Mouse (Mus musculus) stomach, postnatal 0 days (tissue): ENCODE measurements around the gene Gm9958. TPM values are rescaled to one million over a fixed set of nuclear protein-coding genes. Genes with fewer than 3 reads are reported as not detected.
A peak's percentile ranks its signal among the peaks of the same experiment; 100 is the strongest.

Source experiments
- ATAC-seq: fragments of 200-750 bp; cut with Nextera tagmentation; 2 replicates; pipeline ENCODE4 v1.8.0; 2017; ENCODE audit not compliant: low FRiP score, low TSS enrichment
- DNase-seq: peaks from one replicate; pipeline ENCODE4 v3.0.0-alpha.2; 2016; ENCODE audit warnings: low spot score
- H3K27ac ChIP-seq: fragments of 300-500 bp; sonication (generic); replicated peaks from 2 replicates; pipeline ENCODE4 v1.5.1; 2014; ENCODE audit warnings: mild to moderate bottlenecking, control low read depth
- H3K27me3 ChIP-seq: fragments of 300-500 bp; sonication (generic); 2 replicates; pipeline ENCODE4 v1.6.1; 2014; ENCODE audit warnings: low read length; ENCODE audit not compliant: control insufficient read depth, insufficient read depth
- H3K36me3 ChIP-seq: fragments of 300-500 bp; sonication (generic); 2 replicates; pipeline ENCODE4 v1.6.1; 2014; ENCODE audit warnings: low read length, mixed read lengths; ENCODE audit not compliant: control insufficient read depth, insufficient read depth
- H3K4me1 ChIP-seq: fragments of 300-500 bp; sonication (generic); replicated peaks from 2 replicates; pipeline ENCODE4 v1.6.1; 2014; ENCODE audit warnings: antibody characterized with exemption; ENCODE audit not compliant: control insufficient read depth, insufficient read depth
- H3K4me2 ChIP-seq: fragments of 300-500 bp; sonication (generic); replicated peaks from 2 replicates; pipeline ENCODE4 v1.6.1; 2014; ENCODE audit warnings: low read depth, mild to moderate bottlenecking, control low read depth, moderate library complexity
- H3K4me3 ChIP-seq: fragments of 300-500 bp; sonication (generic); 2 replicates; pipeline ENCODE4 v1.5.1; 2014; ENCODE audit warnings: low read depth, low read length, control low read depth
- H3K9ac ChIP-seq: fragments of 300-500 bp; sonication (generic); 2 replicates; pipeline ENCODE4 v1.6.1; 2014; ENCODE audit warnings: mild to moderate bottlenecking, low read length, control low read depth, mixed read lengths
- H3K9me3 ChIP-seq: fragments of 300-500 bp; sonication (generic); 2 replicates; pipeline ENCODE4 v1.6.1; 2016; ENCODE audit warnings: low read length; ENCODE audit not compliant: control insufficient read depth
- CTCF ChIP-seq: IDR thresholded peaks from 2 replicates; pipeline ENCODE4 v1.5.1; 2016; ENCODE audit warnings: antibody characterized with exemption, low read depth, mild to moderate bottlenecking, moderate library complexity
- EP300 ChIP-seq: optimal IDR thresholded peaks from 2 replicates; pipeline ENCODE3; 2016; ENCODE audit warnings: antibody characterized with exemption
- WGBS: fragments of 180-500 bp; shearing (Covaris S2); extraction: QIAGEN DNeasy Blood & Tissue Kit; methylation state at CpG from one replicate; pipeline ENCODE4 v1.1.7; 2014; 5-methylcytosine and 5-hydroxymethylcytosine counted together
- polyA plus RNA-seq: library from polyadenylated mRNA; unstranded; fragments of >200 nt; fragmentation: Nextera tagmentation; extraction: Ambion mirVana; gene quantifications from 2 replicates; pipeline ENCODE4 v1.2.1, GENCODE M21; 2015

Gene Gm9958
- polyA plus RNA-seq, 1 experiment from 2014 or later: 4.1 TPM

DNA sequence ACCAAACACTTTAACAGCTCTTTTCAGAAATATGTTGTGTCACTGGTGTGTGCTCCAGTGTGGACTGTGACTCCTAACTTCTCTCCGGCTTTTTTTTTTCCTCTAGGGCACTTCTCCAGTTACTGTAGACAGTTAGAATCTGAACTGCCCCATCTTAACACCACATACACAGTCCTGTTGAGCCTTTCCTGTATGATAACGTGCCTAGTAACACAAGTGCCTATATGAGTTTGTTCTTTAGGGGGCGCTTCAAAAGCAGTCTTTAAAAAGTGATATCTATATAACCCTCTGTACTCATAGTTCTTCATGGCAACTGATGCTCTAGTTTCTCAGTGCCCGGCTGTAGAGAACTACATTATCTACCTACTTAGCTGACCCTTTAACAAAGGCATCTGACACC lies 27.3 kb downstream of the Gm9958 start:
- H3K36me3 ChIP-seq: no peaks in the 10 kb centered on the region
- TF ChIP-seq CTCF: peak; percentile 10; the same call in 1 of the 2 replicates
- no peak for TF ChIP-seq EP300
- ATAC-seq (no peak), DNase-seq (no peak)
- no peak overlapping the region for H3K9ac ChIP-seq
- no peak overlapping the region for H3K4me3 ChIP-seq
- 69% methylated on average over 4 of the region's 4 CpGs for WGBS
- H3K4me1 ChIP-seq: no peaks in the 10 kb centered on the region
- H3K4me2 ChIP-seq: no peak overlapping the region
- H3K27ac ChIP-seq: no peak overlapping the region
- no peaks in the 10 kb centered on the region for H3K27me3 ChIP-seq
- no peaks in the 10 kb centered on the region for H3K9me3 ChIP-seq

DNA sequence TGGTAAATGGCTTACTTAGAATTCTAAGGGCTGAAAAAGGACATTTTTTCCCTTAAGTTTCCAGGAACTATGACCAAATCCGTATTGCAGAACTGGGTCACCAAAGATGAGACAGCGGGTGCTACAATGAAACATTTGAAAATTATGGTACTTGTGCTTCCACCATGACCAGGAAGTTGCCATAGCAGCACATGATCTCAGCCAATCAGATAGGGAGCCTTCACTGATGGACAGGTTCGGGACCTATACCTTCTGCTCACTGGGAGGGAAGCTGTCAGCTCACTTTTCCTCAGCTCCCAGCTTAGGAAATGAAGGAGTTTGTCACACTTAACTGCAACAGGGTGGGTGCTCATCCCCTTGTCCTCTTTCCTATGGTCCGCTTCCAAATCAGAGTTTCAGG lies 29.8 kb downstream of the Gm9958 start:
- H3K4me2 ChIP-seq: no peak overlapping the region
- H3K9ac ChIP-seq: no peak overlapping the region
- H3K4me3 ChIP-seq: no peak overlapping the region
- no peaks in the 10 kb centered on the region for H3K36me3 ChIP-seq
- no peak for DNase-seq
- WGBS: 84% methylated on average over 4 of the region's 4 CpGs
- H3K27ac ChIP-seq: no peak overlapping the region
- no peaks in the 10 kb centered on the region for H3K4me1 ChIP-seq
- no peak for TF ChIP-seq CTCF
- TF ChIP-seq EP300: no peak
- no peak for ATAC-seq
- H3K9me3 ChIP-seq: no peaks in the 10 kb centered on the region
- H3K27me3 ChIP-seq: no peaks in the 10 kb centered on the region

DNA sequence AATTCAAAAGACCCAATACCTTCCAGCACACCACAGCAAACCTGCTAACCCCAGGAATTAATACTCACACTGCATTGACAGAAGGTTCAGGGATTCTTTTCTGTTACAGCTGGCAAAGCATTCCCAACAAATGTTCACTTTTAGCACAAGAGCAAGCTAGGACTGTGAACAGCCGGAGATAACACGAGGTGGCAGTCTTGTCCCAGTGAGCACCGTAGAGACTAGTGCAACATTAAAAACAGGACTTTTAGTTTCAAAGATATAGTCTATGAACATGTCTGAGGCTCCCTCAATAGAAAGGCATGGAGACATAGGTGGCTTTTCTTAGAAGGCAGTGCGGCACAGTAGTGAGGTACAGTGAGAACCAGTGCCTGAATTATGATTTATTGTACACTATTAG lies 38.2 kb downstream of the Gm9958 start:
- Histone ChIP-seq H3K4me1 (no peaks in the 10 kb centered on the region), H3K9ac (no peak overlapping the region), H3K9me3 (no peaks in the 10 kb centered on the region), H3K27me3 (no peaks in the 10 kb centered on the region), H3K4me2 (no peak overlapping the region), H3K27ac (no peak overlapping the region), H3K36me3 (no peaks in the 10 kb centered on the region), H3K4me3 (no peak overlapping the region)
- no peak for TF ChIP-seq EP300
- TF ChIP-seq CTCF: peak; percentile 82
- 66% methylated on average over 4 of the region's 4 CpGs for WGBS
- peak; percentile 36 for DNase-seq
- ATAC-seq: no peak; the same call in 1 of the 2 replicates

DNA sequence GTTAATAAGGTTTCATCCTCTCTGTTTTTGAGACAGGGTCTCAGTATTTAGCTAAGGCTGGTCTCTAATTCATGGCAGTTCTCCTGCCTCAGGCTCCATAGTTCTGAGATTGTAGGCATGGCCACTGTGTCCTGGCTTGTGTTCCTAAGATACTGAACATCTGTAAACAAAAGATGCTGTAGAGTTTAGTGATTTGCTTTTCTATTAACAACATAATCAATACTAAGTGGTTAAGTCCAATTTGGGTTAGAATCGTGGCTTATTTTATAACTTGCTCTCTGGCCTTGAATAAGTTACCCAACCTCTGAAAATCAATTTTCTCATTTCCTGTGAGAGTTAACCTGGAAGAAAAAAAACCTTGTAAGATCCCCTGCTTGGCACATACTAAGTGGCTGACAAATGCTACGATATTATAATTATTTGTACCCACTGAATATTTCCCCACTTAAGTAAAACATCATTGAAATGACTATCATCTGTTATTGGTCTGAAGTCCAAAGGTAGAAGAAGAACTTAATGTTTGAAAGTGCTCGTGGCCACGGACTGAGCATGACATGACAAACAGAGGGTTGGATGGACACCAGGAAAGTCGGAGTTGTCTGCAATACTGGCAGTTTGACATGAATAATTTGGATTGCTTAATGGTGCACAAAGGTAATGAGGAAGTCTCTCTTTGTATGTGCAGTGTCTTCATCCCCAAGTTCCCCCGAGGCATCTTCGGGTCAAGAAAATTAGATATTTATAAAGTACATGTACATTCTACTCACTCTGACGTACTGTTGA lies 47.3 kb downstream of the Gm9958 start:
- ATAC-seq: no peak
- Histone ChIP-seq H3K36me3 (no peaks in the 10 kb centered on the region), H3K27ac (no peak overlapping the region), H3K27me3 (no peaks in the 10 kb centered on the region), H3K4me3 (no peak overlapping the region), H3K4me2 (no peak overlapping the region), H3K4me1 (no peaks in the 10 kb centered on the region), H3K9ac (no peak overlapping the region), H3K9me3 (no peaks in the 10 kb centered on the region)
- TF ChIP-seq EP300 (no peak), CTCF (no peak)
- WGBS: 59% methylated on average over 8 of the region's 8 CpGs
- no peak for DNase-seq

DNA sequence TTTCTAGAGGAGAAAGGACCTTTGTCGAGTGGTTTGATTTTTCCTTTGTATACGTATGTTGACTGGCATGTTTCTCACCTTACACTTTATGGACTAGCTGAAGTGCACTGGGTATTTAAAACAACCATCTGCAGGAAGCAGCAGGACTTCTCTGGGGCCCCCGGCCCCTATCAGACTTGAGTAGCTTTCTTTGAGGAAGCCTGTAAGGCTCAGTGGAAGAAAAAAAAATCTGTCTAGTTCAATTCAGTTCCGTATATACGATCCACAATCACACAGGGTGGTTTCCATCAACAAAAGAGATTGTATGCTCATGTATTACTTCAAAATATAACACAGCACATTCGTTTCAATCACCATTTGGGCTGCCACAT lies 47.9 kb downstream of the Gm9958 start:
- H3K36me3 ChIP-seq: no peaks in the 10 kb centered on the region
- no peaks in the 10 kb centered on the region for H3K9me3 ChIP-seq
- no peak overlapping the region for H3K27ac ChIP-seq
- no peak overlapping the region for H3K9ac ChIP-seq
- no peaks in the 10 kb centered on the region for H3K27me3 ChIP-seq
- H3K4me3 ChIP-seq: no peak overlapping the region
- 19% methylated on average over 6 of the region's 6 CpGs for WGBS
- no peak overlapping the region for H3K4me2 ChIP-seq
- DNase-seq (no peak), ATAC-seq (no peak)
- H3K4me1 ChIP-seq: no peaks in the 10 kb centered on the region
- TF ChIP-seq CTCF: no peak
- no peak for TF ChIP-seq EP300

Other genes starting within 250 kb of the Gm9958 start
- 20.9 and 24.0 TPM in 2 replicates for gene Cox18, start 143.2 kb upstream of the Gm9958 start, polyA plus RNA-seq
- 12.5 and 12.9 TPM in 2 replicates for gene Ankrd17, start 627 bp upstream of the Gm9958 start, polyA plus RNA-seq
- 23.6 and 39.8 TPM in 2 replicates for gene Alb, start 93.7 kb downstream of the Gm9958 start, polyA plus RNA-seq
- gene Afp, start 123.5 kb downstream of the Gm9958 start, polyA plus RNA-seq: 25.1 and 56.2 TPM in 2 replicates
- 2.2 and 2.3 TPM in 2 replicates for gene Afm, start 151.7 kb downstream of the Gm9958 start, polyA plus RNA-seq
- 0.16 TPM in 1 of 2 replicates, not detected in the other for gene 5830473C10Rik, start 193.9 kb downstream of the Gm9958 start, polyA plus RNA-seq